Mouse (Mus musculus) cerebellum, adult 2 months (tissue): ENCODE results near the gene 9130213A22Rik. TPM values are rescaled to one million over a fixed set of nuclear protein-coding genes. Genes with fewer than 3 reads are reported as not detected.

Experiments
- DNase-seq, 2 experiments: peaks; one replicate each; pipeline ENCODE4 v3.0.0; 2021
- H3K27ac ChIP-seq: fragments of 200-500 bp; 2 replicates; pipeline ENCODE4 v1.5.1; 2012; ENCODE audit warnings: low read length, control low read depth, inconsistent platforms; ENCODE audit not compliant: insufficient read depth
- H3K27me3 ChIP-seq: fragments of 200-500 bp; 2 replicates; pipeline ENCODE4 v1.6.1; 2012; ENCODE audit warnings: inconsistent platforms, mild to moderate bottlenecking, low read length, moderate library complexity; ENCODE audit not compliant: control insufficient read depth, insufficient read depth
- H3K4me1 ChIP-seq: fragments of 200-500 bp; 2 replicates; pipeline ENCODE4 v1.6.1; 2011; ENCODE audit warnings: low read length; ENCODE audit not compliant: control insufficient read depth, insufficient read depth
- H3K4me3 ChIP-seq: fragments of 200-500 bp; replicated peaks from 2 replicates; pipeline ENCODE3; 2011; ENCODE audit warnings: mild to moderate bottlenecking, low read depth, low read length, control low read depth; ENCODE audit not compliant: insufficient read depth
- CTCF ChIP-seq: fragments of 200-500 bp; IDR thresholded peaks from 2 replicates; pipeline ENCODE4 v1.5.1; 2011; ENCODE audit warnings: low read depth, mild to moderate bottlenecking, control low read depth, low read length, moderate library complexity, borderline replicate concordance; ENCODE audit not compliant: insufficient read depth
- POLR2A ChIP-seq: fragments of 200-500 bp; IDR thresholded peaks from 2 replicates; pipeline ENCODE4 v1.6.1; 2011; ENCODE audit warnings: low read length, control low read depth, borderline replicate concordance; ENCODE audit not compliant: insufficient read depth
- WGBS: fragments of 180-500 bp; shearing (Covaris S2); methylation state at CpG from one replicate; pipeline ENCODE4 v1.1.7; 2018; 5-methylcytosine and 5-hydroxymethylcytosine counted together
- polyA plus RNA-seq: library from polyadenylated mRNA; depleted of rRNA; stranded (reverse); fragments of >200 nt; gene quantifications from 2 replicates; pipeline ENCODE4 v1.2.3, GENCODE M21; 2012

Gene 9130213A22Rik
- polyA plus RNA-seq, 1 experiment, result 1.3 TPM

DNA sequence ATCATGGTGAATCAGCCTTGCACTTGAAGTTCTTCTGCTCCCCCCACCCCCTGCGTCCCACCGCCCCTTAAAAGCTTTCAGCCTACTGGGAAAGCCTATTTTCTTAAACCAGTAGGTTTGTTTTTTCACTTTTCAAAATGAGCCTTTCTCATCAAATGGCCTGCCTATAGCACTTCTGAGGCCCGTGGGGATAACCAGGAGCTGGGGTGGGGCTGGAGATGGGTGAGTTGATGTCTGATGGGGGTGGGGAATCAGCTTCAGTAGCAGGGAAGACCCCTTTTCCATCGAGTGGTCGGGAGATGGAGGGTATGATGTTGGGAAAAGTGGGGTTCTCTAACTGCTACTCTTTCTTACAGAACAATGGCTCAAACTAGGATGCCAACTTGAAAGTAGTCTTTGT is 5.5 kb downstream of the 9130213A22Rik start:
- DNase-seq, result peak in 1 of 2 experiments; percentile 20
- WGBS, result 51% methylated on average over 5 of the region's 5 CpGs
- Histone ChIP-seq H3K27me3 (no peaks in the 10 kb centered on the region), H3K4me1 (no peaks in the 10 kb centered on the region), H3K4me3 (peak overlapping the region; percentile 40), H3K27ac (no peak overlapping the region)
- TF ChIP-seq POLR2A (no peak), CTCF (no peak)

DNA sequence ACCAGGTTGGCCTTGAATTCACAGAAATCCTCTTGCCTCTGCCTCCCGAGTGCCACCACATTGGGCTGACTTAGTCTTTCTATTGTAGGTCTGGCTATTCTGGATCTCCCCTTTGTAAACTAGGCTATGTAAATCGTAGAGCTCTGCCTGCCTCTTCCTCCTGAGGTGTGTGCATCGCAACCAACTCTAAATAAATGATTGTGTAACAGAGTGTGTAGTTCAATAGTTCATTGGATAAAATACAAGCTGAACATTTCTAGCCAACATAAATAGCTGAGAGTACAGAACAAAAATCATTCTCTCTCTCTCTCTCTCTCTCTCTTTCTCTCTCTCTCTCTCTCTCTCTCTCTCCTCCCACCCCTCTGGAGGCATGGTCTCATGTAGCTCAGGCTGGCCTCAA is 7.8 kb downstream of the 9130213A22Rik start:
- WGBS, result 84% methylated on average over 3 of the region's 3 CpGs
- no peak for DNase-seq
- Histone ChIP-seq H3K4me3 (no peak overlapping the region), H3K4me1 (no peaks in the 10 kb centered on the region), H3K27me3 (no peaks in the 10 kb centered on the region), H3K27ac (no peak overlapping the region)
- TF ChIP-seq POLR2A, result no peak
- TF ChIP-seq CTCF, result no peak

DNA sequence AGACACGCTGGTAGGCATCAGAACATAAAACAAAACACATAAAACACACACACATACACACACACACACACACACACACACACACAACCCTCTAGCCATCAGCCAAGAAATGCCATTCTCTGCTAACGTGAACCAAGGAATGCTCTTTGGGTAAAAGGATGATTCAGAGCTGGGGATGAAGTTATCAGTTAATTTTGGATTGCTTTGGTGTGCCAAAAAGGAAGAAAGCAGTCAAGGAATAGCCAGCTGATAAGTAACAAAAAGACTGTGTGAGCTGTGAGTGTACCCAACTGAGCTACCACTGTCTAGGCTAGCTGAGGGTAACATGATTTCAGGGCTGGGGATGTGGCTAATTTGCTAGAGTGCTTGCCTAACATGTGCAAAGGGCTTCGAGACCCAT is 8.4 kb downstream of the 9130213A22Rik start:
- H3K27ac ChIP-seq, result no peak overlapping the region
- H3K4me1 ChIP-seq, result no peaks in the 10 kb centered on the region
- 78% methylated on average over 3 of the region's 3 CpGs for WGBS
- H3K4me3 ChIP-seq, result no peak overlapping the region
- DNase-seq, result no peak
- no peak for TF ChIP-seq POLR2A
- no peak for TF ChIP-seq CTCF
- no peaks in the 10 kb centered on the region for H3K27me3 ChIP-seq

DNA sequence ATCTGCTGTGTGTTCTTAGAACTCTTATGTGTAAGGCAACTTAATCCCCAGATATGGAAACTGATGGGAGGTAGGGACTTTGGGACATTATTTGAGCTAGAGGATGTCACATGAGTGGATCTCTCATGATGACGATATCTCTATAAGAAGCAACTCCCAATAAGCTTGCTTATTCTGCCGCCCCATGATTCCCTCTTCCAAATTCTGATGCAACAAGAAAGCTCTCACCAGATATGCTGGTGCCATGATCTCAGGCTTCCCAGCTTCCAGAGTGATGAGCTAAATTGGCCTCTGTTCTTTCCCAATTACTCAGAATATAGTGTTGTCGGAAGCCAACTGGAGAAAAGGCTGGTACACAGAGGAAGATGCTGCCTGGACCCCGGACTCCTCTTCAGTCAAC is 10.5 kb downstream of the 9130213A22Rik start:
- DNase-seq, result no peak
- TF ChIP-seq CTCF (no peak), POLR2A (no peak)
- 79% methylated on average over 4 of the region's 4 CpGs for whole genome bisulfite sequencing
- Histone ChIP-seq H3K4me3 (no peak overlapping the region), H3K4me1 (no peaks in the 10 kb centered on the region), H3K27ac (no peak overlapping the region), H3K27me3 (no peaks in the 10 kb centered on the region)

DNA sequence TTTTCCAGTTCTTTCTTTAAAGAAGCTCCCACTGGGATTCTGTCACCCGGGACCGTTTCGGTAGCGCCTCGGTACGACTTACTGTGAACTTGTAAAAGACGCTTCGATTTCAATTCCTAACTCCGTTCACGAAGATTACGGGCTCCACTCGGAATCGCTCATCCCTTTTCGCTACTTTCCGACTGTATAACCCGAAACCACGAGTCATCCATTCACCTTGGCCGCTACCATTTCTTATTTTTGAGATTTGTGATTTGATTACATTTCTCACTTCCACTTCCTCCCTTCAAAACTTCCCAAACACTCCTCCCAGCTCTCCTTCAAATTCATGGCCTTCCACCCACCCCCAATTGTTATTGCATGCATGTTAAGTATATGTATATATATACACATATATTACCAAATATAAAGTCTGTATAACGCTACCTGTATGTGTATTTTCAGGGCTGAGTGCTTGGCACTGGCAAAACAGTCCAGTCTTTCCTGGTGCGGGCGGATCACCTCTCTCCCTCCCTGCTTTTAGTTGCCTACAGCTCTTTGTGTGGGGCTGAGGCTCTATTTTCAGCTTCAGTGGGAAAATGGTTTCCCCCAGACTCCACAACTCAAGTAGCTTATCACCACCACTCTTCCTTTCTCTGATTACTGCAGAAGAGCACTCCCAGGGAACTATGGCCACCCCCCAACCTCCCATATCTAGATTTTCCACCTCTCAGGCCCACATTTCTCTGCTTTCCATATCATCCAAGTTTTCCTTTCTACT is 11.2 kb downstream of the 9130213A22Rik start:
- Histone ChIP-seq H3K4me1 (no peaks in the 10 kb centered on the region), H3K4me3 (peak overlapping the region; percentile 63), H3K27ac (no peak overlapping the region), H3K27me3 (no peaks in the 10 kb centered on the region)
- DNase-seq, result no peak
- 13% methylated on average over 21 of the region's 21 CpGs for WGBS
- no peak for TF ChIP-seq POLR2A
- no peak for TF ChIP-seq CTCF

DNA sequence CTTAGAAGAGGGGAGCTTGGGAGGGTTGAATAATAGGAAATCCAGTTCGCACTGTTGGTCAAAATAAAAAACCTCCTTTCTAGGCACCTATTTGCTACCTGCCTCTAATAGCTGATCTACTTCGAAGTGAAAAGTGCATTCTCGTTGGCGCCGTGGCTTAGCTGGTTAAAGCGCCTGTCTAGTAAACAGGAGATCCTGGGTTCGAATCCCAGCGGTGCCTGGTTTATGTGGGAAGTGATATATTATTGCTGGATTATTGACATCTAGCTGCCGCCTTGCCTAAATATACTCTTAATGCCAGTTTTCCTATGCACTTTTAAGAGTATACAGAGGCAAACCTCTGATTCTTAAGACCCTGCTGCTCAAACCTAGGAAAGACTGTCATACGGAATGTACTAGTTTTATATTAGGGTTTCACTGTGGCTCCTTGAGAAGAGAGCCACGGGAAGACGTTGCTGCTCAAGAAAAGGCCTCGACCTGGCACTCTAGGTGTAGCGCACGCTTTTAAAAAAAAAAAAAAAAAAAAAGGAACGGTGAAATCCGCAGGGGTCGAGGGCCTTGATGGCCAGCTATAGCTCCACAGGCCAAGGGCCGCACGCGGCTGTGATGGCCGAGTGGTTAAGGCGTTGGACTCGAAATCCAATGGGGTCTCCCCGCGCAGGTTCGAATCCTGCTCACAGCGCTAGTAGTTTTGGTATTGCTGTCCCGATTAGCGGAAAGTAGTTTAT is 11.9 kb downstream of the 9130213A22Rik start:
- peak overlapping the region; percentile 63 for H3K4me3 ChIP-seq
- WGBS, result 2% methylated on average over 30 of the region's 30 CpGs
- 0 out of 2 replicates have a peak, but pooled peaks cover 3% of the 10 kb centered on the region for H3K4me1 ChIP-seq
- DNase-seq, result peak; percentile 86 to 95
- no peak overlapping the region for H3K27ac ChIP-seq
- TF ChIP-seq POLR2A, result no peak
- no peak for TF ChIP-seq CTCF
- no peaks in the 10 kb centered on the region for H3K27me3 ChIP-seq

DNA sequence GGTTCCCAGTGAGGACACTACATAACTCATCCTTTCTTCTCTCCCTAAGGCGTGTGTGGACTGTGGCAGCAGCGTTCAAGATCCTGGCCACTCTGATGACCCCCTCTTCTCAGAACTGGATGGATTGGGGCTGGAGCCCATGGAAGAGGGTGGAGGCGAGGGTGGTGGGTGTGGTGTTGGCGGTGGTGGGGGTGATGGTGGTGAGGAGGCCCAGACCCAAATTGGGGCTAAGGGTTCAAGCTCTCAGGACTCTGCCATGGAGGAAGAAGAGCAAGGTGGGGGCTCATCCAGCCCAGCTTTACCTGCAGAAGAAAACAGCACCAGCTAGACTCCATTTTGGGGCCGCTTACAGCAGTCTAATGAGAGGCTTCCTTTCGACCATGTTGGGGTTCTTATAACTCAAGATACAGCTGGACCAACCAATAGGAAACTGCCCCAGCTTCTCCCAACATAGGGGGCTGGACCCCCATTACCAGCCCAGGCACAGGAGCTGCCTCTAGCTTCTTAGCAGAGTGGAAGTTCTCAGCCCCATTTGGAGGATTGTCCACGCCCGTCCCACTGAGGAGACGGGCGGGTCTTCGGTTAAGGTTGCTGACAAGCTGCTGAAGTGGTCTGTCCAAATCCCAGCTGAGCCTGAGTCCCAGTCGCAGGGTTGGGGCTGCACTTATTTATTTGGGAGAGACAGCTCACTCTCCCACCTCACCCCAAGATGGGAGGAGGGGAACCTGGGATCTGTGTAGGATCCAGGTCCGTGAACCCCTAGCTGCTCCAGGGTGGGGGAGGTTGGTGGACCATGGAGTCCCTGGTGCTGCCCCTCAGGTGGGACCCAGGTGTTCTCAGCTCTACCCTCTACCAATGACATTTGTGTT is 13.1 kb downstream of the 9130213A22Rik start:
- H3K27ac ChIP-seq, result no peak overlapping the region
- peaks cover 7% of the 10 kb centered on the region; the same call in 1 of the 2 replicates for H3K4me1 ChIP-seq
- TF ChIP-seq CTCF, result no peak
- no peak for TF ChIP-seq POLR2A
- H3K27me3 ChIP-seq, result no peaks in the 10 kb centered on the region
- DNase-seq, result peak; percentile 29
- H3K4me3 ChIP-seq, result no peak overlapping the region
- WGBS, result 88% methylated on average over 13 of the region's 13 CpGs
